Mouse (Mus musculus) cerebellum, adult 2 months (tissue): Measurements from ENCODE around the gene Lipe. TPM values are rescaled to one million over a fixed set of nuclear protein-coding genes. Genes with fewer than 3 reads are reported as not detected.
A peak's percentile ranks its signal among the peaks of the same experiment; 100 is the strongest.

Experiments used
- DNase-seq, 2 experiments: peaks; one replicate each; pipeline ENCODE4 v3.0.0; 2021
- H3K27ac ChIP-seq: fragments of 200-500 bp; 2 replicates; pipeline ENCODE4 v1.5.1; 2012; ENCODE audit warnings: low read length, control low read depth, inconsistent platforms; ENCODE audit not compliant: insufficient read depth
- H3K27me3 ChIP-seq: fragments of 200-500 bp; 2 replicates; pipeline ENCODE4 v1.6.1; 2012; ENCODE audit warnings: inconsistent platforms, mild to moderate bottlenecking, low read length, moderate library complexity; ENCODE audit not compliant: control insufficient read depth, insufficient read depth
- H3K4me1 ChIP-seq: fragments of 200-500 bp; 2 replicates; pipeline ENCODE4 v1.6.1; 2011; ENCODE audit warnings: low read length; ENCODE audit not compliant: control insufficient read depth, insufficient read depth
- H3K4me3 ChIP-seq: fragments of 200-500 bp; replicated peaks from 2 replicates; pipeline ENCODE3; 2011; ENCODE audit warnings: mild to moderate bottlenecking, low read depth, low read length, control low read depth; ENCODE audit not compliant: insufficient read depth
- CTCF ChIP-seq: fragments of 200-500 bp; IDR thresholded peaks from 2 replicates; pipeline ENCODE4 v1.5.1; 2011; ENCODE audit warnings: low read depth, mild to moderate bottlenecking, control low read depth, low read length, moderate library complexity, borderline replicate concordance; ENCODE audit not compliant: insufficient read depth
- POLR2A ChIP-seq: fragments of 200-500 bp; IDR thresholded peaks from 2 replicates; pipeline ENCODE4 v1.6.1; 2011; ENCODE audit warnings: low read length, control low read depth, borderline replicate concordance; ENCODE audit not compliant: insufficient read depth
- WGBS: fragments of 180-500 bp; shearing (Covaris S2); methylation state at CpG from one replicate; pipeline ENCODE4 v1.1.7; 2018; 5-methylcytosine and 5-hydroxymethylcytosine counted together
- polyA plus RNA-seq: library from polyadenylated mRNA; depleted of rRNA; stranded (reverse); fragments of >200 nt; gene quantifications from 2 replicates; pipeline ENCODE4 v1.2.3, GENCODE M21; 2012

The Lipe gene
- polyA plus RNA-seq, 1 experiment: 12.1 TPM

GRCm38 (mm10) chr7:25422286-25422841 is 23.9 kb upstream of the Lipe start:
- no peaks in the 10 kb centered on the region for H3K27me3 ChIP-seq
- no peak overlapping the region for H3K4me3 ChIP-seq
- 37% methylated on average over 16 of the region's 16 CpGs for WGBS
- DNase-seq: peak; percentile 18 to 22
- TF ChIP-seq POLR2A (no peak), CTCF (no peak)
- no peaks in the 10 kb centered on the region; the same call in 1 of the 2 replicates for H3K4me1 ChIP-seq
- no peak overlapping the region for H3K27ac ChIP-seq

GRCm38 (mm10) chr7:25419943-25420342 is 21.4 kb upstream of the Lipe start:
- TF ChIP-seq CTCF (no peak), POLR2A (no peak)
- no peaks in the 10 kb centered on the region; the same call in 1 of the 2 replicates for H3K4me1 ChIP-seq
- DNase-seq: no peak
- no peak overlapping the region for H3K27ac ChIP-seq
- no peaks in the 10 kb centered on the region for H3K27me3 ChIP-seq
- WGBS: 81% methylated on average over 4 of the region's 4 CpGs
- no peak overlapping the region for H3K4me3 ChIP-seq

GRCm38 (mm10) chr7:25419536-25419935 is 21.0 kb upstream of the Lipe start:
- 80% methylated on average over 8 of the region's 8 CpGs for WGBS

GRCm38 (mm10) chr7:25417597-25417996 is 19.1 kb upstream of the Lipe start:
- WGBS: 85% methylated on average over 1 of the region's 1 CpGs
- no peak for DNase-seq

More at GRCm38 (mm10) chr7:25419536-25419935, 21.0 kb upstream of the Lipe start:
- Histone ChIP-seq H3K27ac (no peak overlapping the region), H3K27me3 (no peaks in the 10 kb centered on the region), H3K4me3 (no peak overlapping the region), H3K4me1 (no peaks in the 10 kb centered on the region; the same call in 1 of the 2 replicates)
- no peak for TF ChIP-seq POLR2A
- TF ChIP-seq CTCF: no peak
- DNase-seq: no peak

GRCm38 (mm10) chr7:25412833-25413441 is 14.4 kb upstream of the Lipe start, which contains the start of gene Cxcl17:
Cxcl17 (minus strand) TSS chr7:25412886.
- Histone ChIP-seq H3K4me1 (no peaks in the 10 kb centered on the region), H3K4me3 (no peak within 1 kb of the TSS), H3K27ac (no peak within 1 kb of the TSS), H3K27me3 (no peaks in the 10 kb centered on the region)
- TF ChIP-seq CTCF (no peak), POLR2A (no peak)
- WGBS: 40% methylated on average over 7 of the region's 7 CpGs
- no peak for DNase-seq

More at GRCm38 (mm10) chr7:25417597-25417996, 19.1 kb upstream of the Lipe start:
- H3K27me3 ChIP-seq: no peaks in the 10 kb centered on the region
- H3K4me3 ChIP-seq: no peak overlapping the region
- peak; percentile 46; the same call in 1 of the 2 replicates for TF ChIP-seq CTCF
- no peak for TF ChIP-seq POLR2A
- H3K4me1 ChIP-seq: no peaks in the 10 kb centered on the region; the same call in 1 of the 2 replicates
- no peak overlapping the region for H3K27ac ChIP-seq

- H3K4me3 ChIP-seq: no peak overlapping the region
- no peak for DNase-seq
- WGBS: 82% methylated on average over 3 of the region's 3 CpGs
- no peak overlapping the region for H3K27ac ChIP-seq
- TF ChIP-seq CTCF (no peak), POLR2A (no peak)
- no peaks in the 10 kb centered on the region for H3K4me1 ChIP-seq
- H3K27me3 ChIP-seq: no peaks in the 10 kb centered on the region
These were observed 13.4 kb upstream of the Lipe start for GRCm38 (mm10) chr7:25411861-25412260.

- Histone ChIP-seq H3K27ac (no peak overlapping the region), H3K4me1 (no peaks in the 10 kb centered on the region), H3K4me3 (no peak overlapping the region), H3K27me3 (no peaks in the 10 kb centered on the region)
- 73% methylated on average over 1 of the region's 1 CpGs for WGBS
- TF ChIP-seq POLR2A: no peak
- TF ChIP-seq CTCF: no peak
- no peak for DNase-seq
These were observed 12.6 kb upstream of the Lipe start for GRCm38 (mm10) chr7:25410969-25411615.

- DNase-seq: no peak
- TF ChIP-seq POLR2A: no peak
- peak; percentile 23; the same call in 1 of the 2 replicates for TF ChIP-seq CTCF
- Histone ChIP-seq H3K27ac (no peak overlapping the region), H3K27me3 (no peaks in the 10 kb centered on the region), H3K4me3 (no peak overlapping the region), H3K4me1 (no peaks in the 10 kb centered on the region)
- WGBS: 50% methylated on average over 4 of the region's 4 CpGs
These were observed 10.7 kb upstream of the Lipe start for GRCm38 (mm10) chr7:25409114-25409760.
